Mouse (Mus musculus) testis, postnatal 14 days (tissue): ENCODE data around the gene Gm13030.
"Not testable (repeated sequence)": the region's sequence is repeated elsewhere in the genome, so short reads cannot be mapped to it uniquely, and the experiment has no call there.

Experiments used
- DNase-seq: peaks from one replicate; pipeline ENCODE4 v3.0.0; 2021; ENCODE audit warnings: low spot score

The Gm13030 gene

DNA sequence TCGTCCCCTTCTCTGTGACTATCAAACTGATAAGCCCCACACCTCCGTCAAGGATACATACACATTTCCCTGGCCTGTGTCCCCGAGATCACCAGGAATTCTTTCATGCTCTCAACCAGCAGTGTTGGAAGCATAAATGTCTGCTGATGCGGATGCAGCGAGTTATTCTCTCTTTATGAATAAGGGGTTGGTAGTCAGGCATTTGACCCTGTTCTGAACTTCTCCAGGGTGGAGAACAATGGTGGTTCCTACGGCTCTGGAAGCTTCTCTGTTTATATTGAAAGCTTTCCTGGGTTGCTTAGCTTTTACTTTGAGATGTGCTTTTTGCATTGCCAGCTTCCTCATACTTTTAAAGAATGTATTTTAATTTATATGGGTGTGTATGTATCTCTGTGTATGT, at the start of gene Gm13030:
TSS of gene Gm13030 (minus strand) at position 101 of the 400 bp plus-strand sequence.
- no peak for DNase-seq

DNA sequence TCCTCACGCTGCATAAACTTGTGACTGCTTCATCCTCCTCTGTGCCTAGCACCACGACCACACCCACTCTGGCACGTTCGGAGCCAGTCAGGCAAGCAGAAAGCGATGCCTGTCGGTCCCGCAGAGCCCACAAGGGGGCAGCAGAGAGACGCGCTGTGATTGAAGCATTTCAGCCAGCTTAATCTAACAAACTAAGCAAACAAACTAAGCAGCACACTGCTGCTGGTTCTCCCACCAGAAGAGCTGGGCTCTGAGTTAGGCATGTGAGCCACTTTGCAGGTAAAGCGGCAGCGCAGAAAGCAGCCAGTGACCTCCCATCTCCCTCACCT, 48.3 kb upstream of the Gm13030 start:
- peak; percentile 84 for DNase-seq

DNA sequence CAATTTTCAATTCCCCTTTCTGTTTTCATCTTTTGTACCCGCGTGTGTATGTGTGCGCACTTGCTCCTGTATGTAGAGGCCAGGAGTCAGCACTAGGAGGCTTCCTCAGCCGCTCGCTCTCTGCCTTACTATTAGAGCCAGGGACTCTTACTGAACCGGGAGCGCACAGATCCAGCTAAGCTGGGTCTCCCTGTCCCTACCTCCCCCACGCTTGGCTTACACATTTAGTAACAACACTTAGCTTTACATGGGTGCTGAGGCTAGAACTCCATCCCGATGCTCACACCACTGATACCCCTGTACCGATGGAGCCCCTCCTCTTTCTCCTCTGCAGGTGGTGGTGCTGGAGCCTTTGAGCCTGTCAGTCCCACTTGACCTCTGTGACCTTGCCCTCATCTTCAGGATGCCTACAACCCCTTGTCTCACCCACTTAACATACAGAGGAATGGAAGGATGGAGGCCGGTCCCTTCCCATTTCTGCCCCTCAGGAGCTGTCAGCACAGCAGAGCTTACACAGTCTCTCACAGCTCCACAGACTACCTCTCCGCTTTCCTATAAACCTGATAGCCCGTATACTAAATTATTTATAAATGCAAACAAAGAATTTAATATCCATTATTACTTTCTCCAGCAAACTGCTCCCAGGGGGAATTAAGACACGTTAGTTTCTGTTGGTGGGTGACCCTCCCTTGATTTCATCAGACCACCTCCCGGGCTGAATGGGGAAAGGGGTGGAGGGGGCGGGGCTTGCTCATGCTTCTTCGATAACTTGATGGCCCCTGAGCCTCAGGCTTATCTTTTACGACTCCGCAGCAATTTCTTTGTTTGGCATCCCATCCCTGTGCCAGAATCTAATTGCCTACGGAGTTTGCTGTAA, 47.7 kb upstream of the Gm13030 start:
- DNase-seq, result no peak

DNA sequence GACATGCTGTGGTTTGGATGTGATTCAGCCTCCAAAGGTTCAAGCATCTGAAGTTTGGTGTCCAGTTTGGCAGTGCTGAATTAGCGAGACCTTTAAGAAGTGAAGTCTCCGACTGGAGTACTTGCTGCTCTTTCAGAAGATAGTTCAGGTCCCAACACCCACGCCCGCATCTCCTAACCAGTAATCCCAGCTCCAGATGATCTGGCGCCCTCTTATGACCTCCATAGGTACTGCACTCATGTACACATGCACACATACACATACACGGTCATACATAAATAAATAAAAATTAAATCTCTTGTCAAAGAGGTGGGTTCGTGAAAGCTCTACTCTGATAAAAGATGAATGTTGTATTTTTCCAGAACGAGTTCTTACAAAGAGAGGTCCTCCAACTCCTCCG, 43.5 kb upstream of the Gm13030 start:
- DNase-seq, result no peak

DNA sequence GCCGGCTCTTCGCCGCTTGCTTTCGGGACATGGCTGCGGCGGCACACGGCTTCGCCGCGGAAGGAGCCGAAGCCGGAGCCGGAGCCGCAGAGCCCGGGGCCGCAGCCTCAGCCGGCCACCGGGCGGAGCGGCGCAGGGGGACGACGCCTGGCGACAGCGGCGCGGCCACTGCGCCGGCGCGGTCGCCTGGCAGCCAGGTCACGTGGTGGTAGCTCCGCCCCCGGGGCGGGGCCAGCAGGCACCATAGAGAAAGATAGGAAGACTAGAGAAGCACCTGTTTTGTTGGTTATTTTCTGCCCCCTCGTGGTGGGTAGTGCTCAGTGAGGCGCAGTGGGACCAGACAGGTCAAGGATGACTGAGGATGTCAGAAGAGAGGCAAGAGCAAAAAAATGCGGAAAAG, 40.0 kb upstream of the Gm13030 start, which contains the start of gene Otud3:
TSS of gene Otud3 (minus strand) at position 149 of the 400 bp plus-strand sequence.
- peak; percentile 93 for DNase-seq

DNA sequence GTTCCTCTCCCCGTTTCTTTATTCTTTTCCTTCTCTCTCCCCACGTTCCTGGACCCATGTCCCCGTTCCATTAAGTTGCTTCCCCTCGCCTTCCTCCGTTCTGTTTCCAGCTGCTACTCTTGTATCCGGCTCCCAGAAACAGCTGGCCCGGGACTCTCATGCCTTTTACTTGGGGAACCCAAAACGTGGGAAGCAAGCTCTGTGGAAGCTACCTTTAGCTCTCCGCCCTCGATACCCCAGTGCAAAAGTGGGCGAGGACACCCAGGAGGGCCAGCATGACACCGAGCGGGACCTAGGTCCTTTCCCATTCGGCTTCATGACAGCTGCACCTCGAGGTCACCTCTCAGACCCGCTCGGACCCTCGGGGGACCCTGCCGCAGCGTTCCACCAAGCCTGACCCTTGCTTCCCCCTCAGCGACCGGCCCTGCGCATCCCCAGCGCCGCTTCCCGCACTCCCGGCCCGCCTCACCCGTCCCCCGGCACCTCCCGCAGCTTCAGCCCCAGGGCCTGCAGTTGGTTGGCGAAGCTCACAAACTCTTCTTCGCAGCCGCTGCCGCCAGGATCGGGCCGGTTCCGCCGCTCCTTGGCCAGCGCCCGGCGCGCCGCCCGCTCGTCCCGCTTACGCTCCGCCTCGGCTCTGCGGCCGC, 39.5 kb upstream of the Gm13030 start:
- peak; percentile 48 for DNase-seq

DNA sequence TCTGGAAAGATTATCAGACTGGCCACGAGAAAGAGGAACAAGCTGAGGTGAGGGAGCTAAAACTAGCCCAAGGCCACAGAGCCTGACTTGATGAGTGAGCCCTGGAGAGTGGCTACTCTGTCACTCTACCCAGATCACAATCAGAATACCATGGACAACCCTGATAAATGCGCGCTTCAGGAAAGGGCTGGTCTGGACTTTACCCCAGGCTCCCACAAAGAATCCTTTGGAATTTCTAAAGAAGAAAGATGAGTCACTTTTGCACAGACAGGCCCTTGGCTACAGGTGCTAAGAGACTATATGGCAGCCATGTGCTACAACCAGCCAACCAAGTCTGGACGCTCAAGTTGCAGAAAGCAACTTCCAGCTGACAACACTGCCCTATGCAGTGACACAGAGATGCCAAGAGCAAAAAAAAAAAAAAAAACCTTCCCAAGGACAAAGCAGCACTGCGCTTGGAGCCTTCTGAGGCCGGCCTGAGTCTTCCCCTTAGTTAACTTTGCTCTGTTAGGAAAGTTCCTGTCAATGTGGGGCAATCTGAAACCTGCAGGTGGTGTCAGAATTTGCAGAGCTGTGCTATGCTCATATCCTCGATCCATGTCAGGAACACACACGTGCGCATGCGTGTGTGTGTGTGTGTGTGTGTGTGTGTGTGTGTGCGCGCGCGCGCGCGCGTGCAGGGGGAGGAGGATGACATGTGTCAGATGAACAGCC, 32.0 kb upstream of the Gm13030 start:
- DNase-seq, result no peak

DNA sequence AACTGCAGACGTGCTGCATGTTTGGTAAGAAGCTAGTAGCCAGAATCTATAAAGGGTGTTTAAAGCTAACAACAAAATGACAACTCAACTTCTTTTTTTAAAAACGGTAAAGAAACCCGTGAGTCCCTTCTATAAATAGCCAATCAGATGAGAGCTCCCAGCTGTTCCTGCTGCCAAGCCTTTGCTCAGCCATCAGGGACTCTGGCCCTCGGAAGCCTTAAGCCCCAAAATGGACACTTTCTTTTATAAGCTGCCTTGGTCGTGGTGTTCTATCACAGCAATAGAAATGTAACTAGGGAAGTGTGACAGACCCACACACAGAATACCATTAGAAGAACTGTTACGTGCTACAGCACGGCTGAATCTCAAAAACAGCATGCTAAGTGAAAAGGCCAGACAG, 25.6 kb upstream of the Gm13030 start:
- no peak for DNase-seq

DNA sequence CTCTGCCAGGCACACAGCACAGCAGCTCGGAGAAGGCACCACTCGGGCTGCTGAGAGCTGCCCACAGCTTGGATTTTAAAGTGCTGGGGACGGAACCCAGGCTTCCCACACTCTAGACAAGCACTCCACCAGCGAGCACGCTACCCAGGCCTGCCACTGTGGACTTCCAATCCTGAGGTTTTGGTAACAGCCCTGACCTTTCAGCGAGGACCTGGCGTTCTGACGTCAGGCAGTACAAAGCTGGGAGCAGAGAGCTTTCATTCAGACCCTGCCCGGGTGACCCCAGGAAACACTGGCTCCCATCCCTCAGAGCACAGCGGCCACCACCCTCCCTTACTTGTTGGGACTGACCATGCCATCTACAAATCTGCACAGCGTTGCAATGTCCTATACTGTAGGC, 20.0 kb upstream of the Gm13030 start:
- not testable (repeated sequence) for DNase-seq

DNA sequence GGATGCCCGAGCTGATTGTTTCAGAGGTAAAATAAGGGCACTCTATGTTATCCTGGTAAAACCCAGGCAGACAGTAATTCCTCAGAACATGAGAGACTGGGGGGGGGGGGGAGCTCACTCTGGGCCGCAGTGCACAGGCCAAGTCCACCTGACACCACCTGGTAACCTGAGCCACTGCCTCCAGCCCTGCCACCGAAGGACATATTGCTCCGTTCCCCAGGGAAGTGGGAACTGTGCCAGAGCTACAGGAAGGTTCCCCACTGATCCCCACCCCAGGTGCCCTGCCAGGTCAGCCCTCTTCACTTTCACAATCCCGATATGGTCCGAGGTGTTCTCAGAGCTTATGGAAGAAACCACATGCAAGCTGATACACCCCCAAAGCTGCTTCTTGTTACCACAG, 18.9 kb upstream of the Gm13030 start:
- no peak for DNase-seq

DNA sequence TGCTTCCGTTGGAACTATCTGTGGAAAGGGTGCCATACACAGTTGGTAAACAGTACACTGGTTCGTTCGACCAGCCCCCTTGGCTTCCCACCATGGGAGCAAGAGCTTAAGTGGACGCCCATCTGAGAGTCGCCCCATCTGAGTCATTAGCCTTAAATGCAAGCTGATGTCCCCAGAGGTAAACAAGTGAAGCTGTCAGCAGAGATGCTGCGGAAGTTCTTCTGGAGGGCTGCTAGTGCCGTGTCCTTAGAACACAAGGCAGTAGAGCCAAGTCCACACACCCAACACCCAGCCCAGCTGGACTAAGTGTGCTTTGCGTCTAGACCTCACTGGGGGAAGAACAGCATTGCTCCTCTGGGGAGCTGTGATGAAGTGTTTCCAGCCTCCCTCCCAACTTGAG, 15.9 kb upstream of the Gm13030 start:
- peak; percentile 34 for DNase-seq

DNA sequence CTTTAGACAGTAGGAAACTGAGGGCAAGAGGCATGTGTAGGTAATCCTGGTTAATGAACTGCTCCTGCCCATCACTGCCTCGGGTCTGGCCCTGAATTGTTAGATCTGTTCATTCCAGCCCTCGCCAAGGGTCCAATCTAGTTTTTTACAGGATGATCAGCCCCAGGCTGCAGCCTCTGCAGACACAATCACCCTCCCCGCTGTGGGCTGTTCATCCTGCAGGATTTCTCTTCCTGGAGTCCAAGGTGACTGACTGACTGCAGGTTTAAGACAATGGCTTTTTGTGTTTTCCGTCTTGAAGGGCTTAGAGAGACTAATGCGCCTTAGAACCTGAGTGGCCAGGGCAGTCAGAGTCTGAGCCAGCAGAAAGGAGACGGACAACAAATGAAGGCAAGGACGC, 15.4 kb upstream of the Gm13030 start:
- DNase-seq, result no peak

DNA sequence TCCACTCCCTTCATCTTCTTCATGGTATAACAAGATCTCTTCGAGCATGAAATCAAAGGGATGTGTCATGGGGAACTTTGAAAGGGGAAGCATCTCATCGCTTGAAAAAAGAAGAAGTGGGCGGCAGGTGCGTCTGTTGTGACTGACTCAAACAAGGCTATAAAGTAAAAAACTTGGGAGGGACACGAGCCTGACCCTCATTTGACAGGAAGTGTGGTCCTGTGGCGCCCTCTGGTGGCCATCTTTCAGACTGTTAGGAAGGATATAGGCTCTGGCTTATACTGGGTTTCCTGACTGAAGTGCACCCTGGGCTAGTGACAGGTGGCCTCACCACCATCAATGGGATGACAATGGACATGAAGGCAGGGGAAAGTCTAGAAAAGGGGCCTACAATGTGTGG, 10.5 kb upstream of the Gm13030 start:
- DNase-seq, result peak; percentile 69

DNA sequence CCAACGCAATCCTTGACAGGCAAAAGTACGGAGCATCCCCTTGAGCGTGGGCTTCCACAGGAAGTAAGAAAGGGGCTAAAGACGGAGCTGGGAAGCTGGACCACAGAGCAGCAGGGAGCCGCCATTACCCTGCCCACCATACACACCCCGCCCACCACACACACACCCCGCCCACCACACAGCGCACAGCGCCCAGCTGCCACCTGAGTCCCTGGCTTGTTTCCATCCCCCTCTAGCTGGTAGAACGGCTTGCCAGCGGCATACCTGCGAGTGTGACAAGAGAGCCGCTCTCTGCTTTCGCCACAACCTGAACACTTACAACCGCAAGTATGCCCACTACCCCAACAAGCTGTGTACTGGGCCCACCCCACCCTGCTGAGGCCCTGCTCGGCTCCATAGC, 8.4 kb upstream of the Gm13030 start:
- DNase-seq, result no peak

DNA sequence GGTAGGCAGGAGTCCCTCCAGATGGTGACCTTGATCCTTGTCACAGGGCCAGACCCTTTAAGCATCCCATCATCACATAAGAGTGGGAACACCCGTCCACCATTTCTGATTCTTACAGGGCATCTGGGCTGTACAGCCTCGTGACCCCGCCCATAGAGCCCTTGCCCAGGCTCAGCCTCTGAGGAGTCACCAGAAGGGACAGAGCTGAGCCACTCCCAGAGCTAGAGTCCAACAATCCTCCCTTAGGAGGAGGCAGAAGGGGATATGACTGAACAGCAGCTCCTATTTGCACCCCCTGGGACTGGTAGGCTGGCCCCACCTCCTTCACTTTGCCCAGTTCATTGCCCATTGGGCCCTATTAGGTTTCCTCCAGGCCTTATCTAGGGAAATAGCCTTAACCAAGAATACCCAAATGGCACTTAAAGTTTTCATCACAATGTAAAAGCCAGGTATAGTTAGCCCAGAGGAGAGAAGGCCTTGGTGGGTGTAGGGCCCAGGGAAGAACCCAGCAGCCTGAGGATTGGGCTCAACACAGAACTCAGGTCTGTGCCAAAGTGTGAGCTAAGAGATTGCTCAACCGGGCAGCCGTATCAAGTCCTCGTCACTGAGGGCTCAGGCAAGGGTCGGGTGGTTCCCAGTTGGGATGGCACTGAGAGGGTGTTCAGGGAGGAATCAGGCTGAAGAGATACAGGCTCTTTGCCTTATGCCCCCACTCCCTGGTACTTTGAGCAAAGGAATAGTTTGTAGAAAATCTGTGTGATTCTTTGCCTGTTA, 7.2 kb upstream of the Gm13030 start:
- DNase-seq, result no peak

DNA sequence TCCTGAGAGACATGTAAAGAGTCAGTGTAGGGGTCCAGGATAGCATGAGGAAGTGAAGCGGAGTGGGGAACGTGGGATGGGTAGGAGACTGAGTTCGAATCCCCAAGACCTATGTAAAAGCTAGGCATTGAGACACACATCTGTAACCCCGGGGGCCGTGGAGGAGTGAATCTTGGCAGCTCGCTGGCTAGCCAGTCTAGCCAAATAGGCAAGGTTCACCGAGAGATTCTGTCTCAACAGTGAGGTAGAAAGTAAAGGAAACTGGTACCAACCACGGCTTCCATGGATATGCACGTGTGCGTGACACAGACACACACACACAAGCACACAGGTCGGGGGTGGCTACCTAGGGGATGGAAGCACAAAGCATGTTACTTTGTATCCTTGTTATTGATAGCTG, 6.0 kb upstream of the Gm13030 start:
- DNase-seq, result no peak

DNA sequence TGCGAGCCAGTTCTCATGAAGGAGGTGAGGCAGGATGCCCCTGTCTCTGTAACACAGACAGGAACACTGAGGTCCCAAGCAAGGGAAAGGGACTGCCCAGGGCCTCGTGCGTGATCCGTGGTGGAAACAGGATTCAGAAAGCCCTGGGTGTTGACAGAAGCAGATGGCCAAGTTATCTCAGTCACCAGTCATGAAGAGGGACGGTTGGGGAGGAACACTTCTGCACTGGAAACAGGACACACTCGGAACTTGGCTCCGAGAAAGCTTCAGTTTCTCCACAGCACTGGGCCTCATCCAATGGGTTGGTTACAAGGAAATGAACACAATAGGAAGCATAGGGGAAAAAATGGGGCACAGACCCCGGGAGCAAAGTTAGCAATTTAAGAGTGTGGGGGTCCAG, 5.0 kb upstream of the Gm13030 start:
- no peak for DNase-seq

DNA sequence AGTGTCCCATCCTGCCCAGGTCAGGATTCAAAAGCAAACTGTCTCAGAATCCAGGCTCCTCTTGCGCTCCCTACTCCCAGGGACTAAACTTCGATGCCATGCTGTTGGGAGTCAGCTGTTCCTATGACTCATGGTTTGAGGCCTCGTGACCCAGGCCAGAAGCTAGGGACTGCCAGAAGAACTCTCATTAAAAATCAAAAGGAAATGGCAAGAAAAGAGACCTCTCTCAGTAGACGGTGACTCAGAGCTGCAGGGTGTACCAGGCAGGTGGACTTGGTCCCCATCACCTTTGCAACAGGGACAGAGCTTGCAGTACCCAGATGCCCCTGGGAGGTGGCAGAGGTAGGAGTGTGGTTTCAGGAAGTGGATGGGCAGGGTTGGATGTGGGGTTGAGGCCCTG, 4.0 kb upstream of the Gm13030 start, which contains the start of gene Pla2g2e:
TSS of gene Pla2g2e (plus strand) at position 212 of the 400 bp plus-strand sequence.
- DNase-seq, result no peak

DNA sequence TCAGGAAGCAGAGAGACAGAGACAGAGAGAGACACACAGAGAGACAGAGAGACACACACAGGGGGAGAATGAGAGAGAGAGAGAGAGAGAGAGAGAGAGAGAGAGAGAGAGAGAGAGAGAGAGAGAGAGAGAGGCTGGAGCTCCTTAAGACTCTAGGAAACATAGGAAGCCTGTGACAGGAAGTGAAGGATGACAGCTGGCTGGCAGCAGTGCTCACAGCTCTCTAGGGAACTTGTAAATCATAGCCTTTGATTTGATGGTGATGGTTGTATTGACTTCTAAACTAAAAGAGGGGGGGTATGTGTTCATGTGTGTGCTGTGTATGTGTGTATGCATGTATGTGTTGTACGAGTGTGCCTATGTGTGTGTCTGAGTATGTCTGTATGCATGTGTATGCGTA, 2.2 kb upstream of the Gm13030 start:
- no peak for DNase-seq

DNA sequence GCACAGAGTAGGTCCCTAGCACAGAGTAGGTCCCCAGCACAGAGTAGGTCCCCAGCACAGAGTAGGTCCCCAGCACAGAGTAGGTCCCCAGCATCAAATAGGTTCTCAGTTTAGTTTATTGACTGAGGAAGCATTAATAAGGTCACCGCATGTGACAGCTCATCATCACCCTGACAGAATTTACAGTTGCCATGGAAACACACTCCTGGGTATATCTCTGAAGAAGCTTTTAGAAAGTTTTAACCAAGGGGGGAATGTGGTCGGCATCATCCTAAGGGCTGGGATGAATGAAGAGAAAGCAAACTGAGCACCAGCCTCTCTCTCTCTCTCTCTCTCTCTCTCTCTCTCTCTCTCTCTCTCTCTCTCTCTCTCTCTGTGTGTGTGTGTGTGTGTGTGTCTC, 1.5 kb upstream of the Gm13030 start:
- DNase-seq, result not testable (repeated sequence)

DNA sequence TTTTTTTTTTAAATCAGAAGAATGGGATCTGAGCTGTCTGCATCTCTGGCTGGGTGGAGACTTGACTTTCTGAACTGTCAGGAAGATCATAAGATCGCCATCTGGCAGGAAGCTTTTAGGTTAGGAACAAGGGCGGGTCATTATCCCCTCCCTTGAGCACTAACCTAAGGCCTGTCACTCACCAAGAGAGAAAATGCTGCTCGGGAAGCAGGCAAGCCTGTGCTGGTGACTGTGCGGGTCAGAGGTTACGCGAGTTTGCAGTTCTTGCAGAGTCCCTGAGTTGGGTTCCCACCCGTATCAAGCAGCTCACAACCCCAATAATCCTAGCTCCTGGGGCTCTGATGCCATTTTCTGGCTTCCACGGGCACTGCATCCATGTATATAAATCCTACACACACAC, 5.1 kb downstream of the Gm13030 start:
- no peak for DNase-seq

DNA sequence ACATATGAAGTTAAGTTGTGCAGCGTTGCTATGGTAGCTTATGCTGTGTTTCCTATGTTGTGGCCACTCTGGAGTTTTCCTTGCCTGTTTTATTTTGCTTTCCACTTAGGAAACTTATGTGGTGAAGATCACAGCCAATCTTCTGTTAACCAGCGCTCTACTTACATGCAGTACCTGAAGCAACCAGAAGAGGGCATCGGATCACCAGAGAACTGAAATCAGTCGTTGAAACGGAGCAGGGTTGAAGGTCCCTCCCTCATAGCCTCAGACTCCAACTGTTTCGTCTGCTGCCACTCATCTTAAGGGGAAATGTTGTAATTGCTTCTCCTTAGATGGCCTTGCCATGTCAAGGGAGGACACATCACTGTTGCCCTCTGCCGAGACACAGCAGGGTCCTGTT, 7.4 kb downstream of the Gm13030 start:
- DNase-seq, result peak; percentile 65
